In the genomic region with DNA sequence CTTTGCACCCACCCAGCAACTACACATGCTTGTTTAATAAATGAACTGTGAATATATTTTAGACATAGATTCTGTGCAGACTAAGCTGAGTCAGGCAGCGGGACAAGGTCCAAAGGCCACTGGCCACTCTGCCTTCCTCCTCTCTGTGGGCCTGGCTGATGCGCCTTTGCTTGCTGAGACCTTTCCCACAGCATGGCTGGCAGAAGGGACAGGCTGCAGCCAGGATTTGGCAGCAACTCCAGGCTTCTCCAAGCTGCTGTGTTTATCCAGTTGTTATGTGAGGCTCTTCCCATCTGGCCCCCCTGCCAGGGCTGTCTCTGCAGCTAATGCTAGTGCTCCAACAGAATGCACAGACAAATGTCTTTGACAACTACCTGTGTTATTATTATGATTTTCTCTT, we compare ENCODE assay signal across 14 mouse cellular contexts.
DNase-seq lines count a peak whose midpoint lies in the region; ATAC-seq lines count a peak whose summit lies in the region.
"Had no signal": no experiment of that assay in that cellular context is flagged by ENCODE, and none has a peak within 500 bp of the region (broad histone marks: within the 10 kb centered on the region; RNA-seq: fewer than 3 reads in every experiment).

No protein-coding gene starts in this region.

- H3K9ac ChIP-seq in embryonic facial prominence, embryonic 14.5 days (ENCODE audit: low read depth, low read length), result no peak overlapping the region
- no peak overlapping the region for H3K9ac ChIP-seq in neural tube, embryonic 14.5 days (replicated peaks; ENCODE audit: low read depth, low read length)
- H3K9ac ChIP-seq in neural tube, embryonic 15.5 days (replicated peaks), result no peak overlapping the region
- H3K9ac ChIP-seq: midbrain, embryonic 13.5 days had no signal

- no peaks in the 10 kb centered on the region for H3K36me3 ChIP-seq in embryonic facial prominence, embryonic 14.5 days (ENCODE audit: control insufficient read depth, insufficient read depth, low read length)
- no peaks in the 10 kb centered on the region for H3K36me3 ChIP-seq in embryonic facial prominence, embryonic 10.5 days (replicated peaks)
- no peaks in the 10 kb centered on the region for H3K36me3 ChIP-seq in neural tube, embryonic 14.5 days (ENCODE audit: control insufficient read depth, insufficient read depth, low read length)
- no peaks in the 10 kb centered on the region for H3K36me3 ChIP-seq in neural tube, embryonic 15.5 days
- H3K36me3 ChIP-seq: limb, embryonic 10.5 days; midbrain, embryonic 13.5 days had no signal

- H3K27ac ChIP-seq in embryonic facial prominence, embryonic 14.5 days (replicated peaks; ENCODE audit: low read depth, low read length), result no peak overlapping the region
- H3K27ac ChIP-seq in embryonic facial prominence, embryonic 10.5 days (replicated peaks), result no peak overlapping the region
- no peak overlapping the region for H3K27ac ChIP-seq in neural tube, embryonic 14.5 days (ENCODE audit: low read depth, low read length)
- H3K27ac ChIP-seq in neural tube, embryonic 15.5 days (replicated peaks), result no peak overlapping the region
- H3K27ac ChIP-seq: limb, embryonic 10.5 days; midbrain, embryonic 13.5 days had no signal

- peak; percentile 13 for DNase-seq in embryonic facial prominence, embryonic 14.5 days (ENCODE audit: low spot score)
- no peak for DNase-seq in embryonic facial prominence, embryonic 10.5 days (ENCODE audit: low spot score)
- peak; percentile 59 for DNase-seq in left cerebral cortex, postnatal 4 days
- DNase-seq in left cerebral cortex, adult 18-20 months (ENCODE audit: low spot score in 2 of 2), result no peak
- DNase-seq in kidney, postnatal 25 days, result peak; percentile 73 to 86
- DNase-seq: cerebellum, adult 9-10 months; heart, postnatal 14 days had no signal

- intact Hi-C loops in left cerebral cortex, postnatal 4 days (cut with DNase I), result no loop called here

- no peak overlapping the region for H3K4me3 ChIP-seq in embryonic facial prominence, embryonic 14.5 days (ENCODE audit: low read depth, low read length)
- H3K4me3 ChIP-seq in embryonic facial prominence, embryonic 10.5 days, result no peak overlapping the region
- H3K4me3 ChIP-seq in neural tube, embryonic 14.5 days (ENCODE audit: low read depth, low read length), result no peak overlapping the region
- no peak overlapping the region for H3K4me3 ChIP-seq in neural tube, embryonic 15.5 days (replicated peaks)
- H3K4me3 ChIP-seq: limb, embryonic 10.5 days; midbrain, embryonic 13.5 days had no signal

- no peaks in the 10 kb centered on the region for H3K4me1 ChIP-seq in embryonic facial prominence, embryonic 14.5 days (ENCODE audit: control insufficient read depth, insufficient read depth, low read length)
- no peaks in the 10 kb centered on the region for H3K4me1 ChIP-seq in embryonic facial prominence, embryonic 10.5 days
- H3K4me1 ChIP-seq in neural tube, embryonic 14.5 days (ENCODE audit: control insufficient read depth, insufficient read depth, low read length), result no peaks in the 10 kb centered on the region
- peaks cover 4% of the 10 kb centered on the region for H3K4me1 ChIP-seq in neural tube, embryonic 15.5 days
- H3K4me1 ChIP-seq: limb, embryonic 10.5 days; midbrain, embryonic 13.5 days had no signal

- H3K27me3 ChIP-seq in embryonic facial prominence, embryonic 14.5 days (replicated peaks; ENCODE audit: control insufficient read depth, insufficient read depth, low read length), result no peaks in the 10 kb centered on the region
- no peaks in the 10 kb centered on the region for H3K27me3 ChIP-seq in embryonic facial prominence, embryonic 10.5 days (replicated peaks; ENCODE audit: low read depth, poor library complexity, severe bottlenecking)
- no peaks in the 10 kb centered on the region for H3K27me3 ChIP-seq in neural tube, embryonic 14.5 days (ENCODE audit: control insufficient read depth, insufficient read depth, low read length)
- H3K27me3 ChIP-seq in neural tube, embryonic 15.5 days (replicated peaks), result no peaks in the 10 kb centered on the region
- H3K27me3 ChIP-seq: midbrain, embryonic 13.5 days; Patski had no signal

- no peak overlapping the region for H3K4me2 ChIP-seq in embryonic facial prominence, embryonic 14.5 days (ENCODE audit: low read depth, low read length)
- no peak overlapping the region for H3K4me2 ChIP-seq in neural tube, embryonic 14.5 days (ENCODE audit: low read depth, low read length)
- H3K4me2 ChIP-seq in neural tube, embryonic 15.5 days, result no peak overlapping the region
- H3K4me2 ChIP-seq: midbrain, embryonic 13.5 days had no signal

- no peak for ATAC-seq in embryonic facial prominence, embryonic 14.5 days (ENCODE audit: low read depth)
- ATAC-seq in neural tube, embryonic 14.5 days (ENCODE audit: low read depth), result peak; percentile 56; the same call in 1 of the 2 replicates
- ATAC-seq in neural tube, embryonic 15.5 days (ENCODE audit: low FRiP score), result no peak
- ATAC-seq in erythroid progenitor cell, adult 5-6 weeks (replicated peaks; ENCODE audit: low FRiP score, poor library complexity, severe bottlenecking), result no peak
- ATAC-seq: intestine, postnatal 0 days; midbrain, embryonic 13.5 days; Patski had no signal

- WGBS in embryonic facial prominence, embryonic 14.5 days, result 68% methylated on average over 2 of the region's 2 CpGs
- 74% methylated on average over 2 of the region's 2 CpGs for WGBS in embryonic facial prominence, embryonic 10.5 days
- WGBS in neural tube, embryonic 14.5 days, result 83% methylated on average over 2 of the region's 2 CpGs
- WGBS in neural tube, embryonic 15.5 days, result 74% methylated on average over 2 of the region's 2 CpGs

- no peaks in the 10 kb centered on the region for H3K9me3 ChIP-seq in embryonic facial prominence, embryonic 14.5 days (ENCODE audit: control insufficient read depth, low read length)
- H3K9me3 ChIP-seq in embryonic facial prominence, embryonic 10.5 days, result no peaks in the 10 kb centered on the region
- no peaks in the 10 kb centered on the region for H3K9me3 ChIP-seq in neural tube, embryonic 14.5 days (ENCODE audit: control insufficient read depth, low read length)
- no peaks in the 10 kb centered on the region for H3K9me3 ChIP-seq in neural tube, embryonic 15.5 days (replicated peaks)
- H3K9me3 ChIP-seq: limb, embryonic 10.5 days; midbrain, embryonic 13.5 days had no signal

Comparison
In these comparisons a context has a peak if more than half of its experiments do, and no peak if none do; other contexts are left out.
1. DNase-seq: peak in embryonic facial prominence, embryonic 14.5 days (single experiment), left cerebral cortex, postnatal 4 days (single experiment) and kidney, postnatal 25 days (2 of 2); none in embryonic facial prominence, embryonic 10.5 days (single experiment) and left cerebral cortex, adult 18-20 months (0 of 2).